ENCODE assay signal across 11 mouse cellular contexts in genomic region chr13:91702337-91702736, GRCm38 (mm10). TPM values are rescaled to one million over a fixed set of nuclear protein-coding genes. Genes with fewer than 3 reads are reported as not detected.
DNase-seq lines count a peak whose midpoint lies in the region; ATAC-seq and TF ChIP-seq lines count a peak whose summit lies in the region.
"Had no signal": no experiment of that assay in that cellular context is flagged by ENCODE, and none has a peak within 500 bp of the region (broad histone marks: within the 10 kb centered on the region; RNA-seq: fewer than 3 reads in every experiment).

No protein-coding gene starts in this region.

- no peak overlapping the region for H3K27ac ChIP-seq in heart, embryonic 12.5 days (ENCODE audit: poor library complexity, severe bottlenecking)
- no peak overlapping the region for H3K27ac ChIP-seq in heart, embryonic 10.5 days
- no peak overlapping the region for H3K27ac ChIP-seq in spleen, adult 2 months (ENCODE audit: insufficient read depth, low read length)
- no peak overlapping the region for H3K27ac ChIP-seq in liver, embryonic 11.5 days (ENCODE audit: low read depth, low read length)
- no peak overlapping the region for H3K27ac ChIP-seq in stomach, postnatal 0 days (replicated peaks)
- no peak overlapping the region for H3K27ac ChIP-seq in midbrain, embryonic 16.5 days (ENCODE audit: low read length)
- H3K27ac ChIP-seq: embryonic facial prominence, embryonic 13.5 days; limb, embryonic 10.5 days had no signal

- TF ChIP-seq EP300 in stomach, postnatal 0 days (optimal IDR thresholded peaks at IDR 0.05) = no peak

- H3K36me3 ChIP-seq in heart, embryonic 12.5 days = peaks cover 14% of the 10 kb centered on the region; the same call in 1 of the 2 replicates
- H3K36me3 ChIP-seq in heart, embryonic 10.5 days = 0 out of 2 replicates have a peak, but pooled peaks cover 6% of the 10 kb centered on the region
- H3K36me3 ChIP-seq in spleen, adult 2 months (ENCODE audit: control insufficient read depth, insufficient read depth, low read length) = no peaks in the 10 kb centered on the region; the same call in 1 of the 2 replicates
- H3K36me3 ChIP-seq in liver, embryonic 11.5 days (ENCODE audit: control insufficient read depth, insufficient read depth, low read length) = no peaks in the 10 kb centered on the region
- H3K36me3 ChIP-seq in stomach, postnatal 0 days (ENCODE audit: control insufficient read depth, insufficient read depth, low read length) = no peaks in the 10 kb centered on the region
- H3K36me3 ChIP-seq in midbrain, embryonic 16.5 days (ENCODE audit: control insufficient read depth, insufficient read depth, low read length) = 0 out of 2 replicates have a peak, but pooled peaks cover 3% of the 10 kb centered on the region

- no peak overlapping the region for H3K4me3 ChIP-seq in heart, embryonic 12.5 days
- H3K4me3 ChIP-seq in heart, embryonic 10.5 days = no peak overlapping the region
- H3K4me3 ChIP-seq in spleen, adult 2 months (ENCODE audit: extremely low read depth, insufficient read depth, insufficient read length) = no peak overlapping the region
- H3K4me3 ChIP-seq in liver, embryonic 11.5 days (ENCODE audit: low read depth, low read length) = no peak overlapping the region
- H3K4me3 ChIP-seq in stomach, postnatal 0 days (ENCODE audit: low read depth, low read length) = no peak overlapping the region
- no peak overlapping the region for H3K4me3 ChIP-seq in midbrain, embryonic 16.5 days (ENCODE audit: low read depth, low read length)
- H3K4me3 ChIP-seq: embryonic facial prominence, embryonic 13.5 days; limb, embryonic 10.5 days had no signal

- TF ChIP-seq POLR2A in spleen, adult 2 months (IDR thresholded peaks at IDR 0.05; ENCODE audit: low read depth, low read length) = no peak

- H3K9ac ChIP-seq in heart, embryonic 12.5 days = no peak overlapping the region
- H3K9ac ChIP-seq in liver, embryonic 11.5 days (ENCODE audit: low read depth, low read length) = no peak overlapping the region
- H3K9ac ChIP-seq in stomach, postnatal 0 days (ENCODE audit: low read length) = no peak overlapping the region
- H3K9ac ChIP-seq in midbrain, embryonic 16.5 days (ENCODE audit: low read depth, low read length) = no peak overlapping the region
- H3K9ac ChIP-seq: embryonic facial prominence, embryonic 13.5 days had no signal

- H3K9me3 ChIP-seq in heart, embryonic 12.5 days (replicated peaks) = no peaks in the 10 kb centered on the region
- no peaks in the 10 kb centered on the region for H3K9me3 ChIP-seq in heart, embryonic 10.5 days
- H3K9me3 ChIP-seq in liver, embryonic 11.5 days (ENCODE audit: control insufficient read depth, low read length) = no peaks in the 10 kb centered on the region
- H3K9me3 ChIP-seq in stomach, postnatal 0 days (ENCODE audit: control insufficient read depth, low read length) = no peaks in the 10 kb centered on the region
- no peaks in the 10 kb centered on the region for H3K9me3 ChIP-seq in midbrain, embryonic 16.5 days (replicated peaks; ENCODE audit: control insufficient read depth, low read length, poor library complexity, severe bottlenecking)
- H3K9me3 ChIP-seq: embryonic facial prominence, embryonic 13.5 days; limb, embryonic 10.5 days had no signal

- no peak overlapping the region for H3K4me2 ChIP-seq in heart, embryonic 12.5 days
- H3K4me2 ChIP-seq in liver, embryonic 11.5 days = no peak overlapping the region
- no peak overlapping the region for H3K4me2 ChIP-seq in stomach, postnatal 0 days (replicated peaks; ENCODE audit: low read depth)
- H3K4me2 ChIP-seq in midbrain, embryonic 16.5 days (ENCODE audit: low read length) = no peak overlapping the region
- H3K4me2 ChIP-seq: embryonic facial prominence, embryonic 13.5 days had no signal

- H3K4me1 ChIP-seq in heart, embryonic 12.5 days (replicated peaks) = peaks cover 6% of the 10 kb centered on the region; the same call in 1 of the 2 replicates
- H3K4me1 ChIP-seq in heart, embryonic 10.5 days = no peaks in the 10 kb centered on the region
- H3K4me1 ChIP-seq in spleen, adult 2 months (ENCODE audit: control insufficient read depth, insufficient read depth, insufficient read length) = peaks cover 3% of the 10 kb centered on the region
- no peaks in the 10 kb centered on the region for H3K4me1 ChIP-seq in liver, embryonic 11.5 days (replicated peaks; ENCODE audit: control insufficient read depth, insufficient read depth, low read length)
- no peaks in the 10 kb centered on the region for H3K4me1 ChIP-seq in stomach, postnatal 0 days (replicated peaks; ENCODE audit: control insufficient read depth, insufficient read depth)
- H3K4me1 ChIP-seq in midbrain, embryonic 16.5 days (ENCODE audit: control insufficient read depth, insufficient read depth, low read length) = no peaks in the 10 kb centered on the region
- H3K4me1 ChIP-seq: embryonic facial prominence, embryonic 13.5 days; limb, embryonic 10.5 days had no signal

- no peaks in the 10 kb centered on the region for H3K27me3 ChIP-seq in heart, embryonic 12.5 days (replicated peaks)
- no peaks in the 10 kb centered on the region for H3K27me3 ChIP-seq in heart, embryonic 10.5 days (ENCODE audit: insufficient read depth, poor library complexity, severe bottlenecking)
- H3K27me3 ChIP-seq in spleen, adult 2 months (ENCODE audit: control insufficient read depth, insufficient read depth, low read length) = no peaks in the 10 kb centered on the region
- no peaks in the 10 kb centered on the region for H3K27me3 ChIP-seq in liver, embryonic 11.5 days (replicated peaks; ENCODE audit: control insufficient read depth, insufficient read depth, low read length)
- H3K27me3 ChIP-seq in stomach, postnatal 0 days (ENCODE audit: control insufficient read depth, insufficient read depth, low read length) = no peaks in the 10 kb centered on the region
- H3K27me3 ChIP-seq in midbrain, embryonic 16.5 days (ENCODE audit: control insufficient read depth, insufficient read depth, low read depth, low read length) = no peaks in the 10 kb centered on the region
- H3K27me3 ChIP-seq: embryonic facial prominence, embryonic 13.5 days had no signal

- 35% methylated on average over 6 of the region's 6 CpGs for WGBS in heart, embryonic 12.5 days
- 59% methylated on average over 6 of the region's 6 CpGs for WGBS in heart, embryonic 10.5 days
- WGBS in spleen, adult 2 months = 18% methylated on average over 6 of the region's 6 CpGs
- 50% methylated on average over 6 of the region's 6 CpGs for WGBS in liver, embryonic 11.5 days
- 67% methylated on average over 6 of the region's 6 CpGs for WGBS in stomach, postnatal 0 days
- WGBS in midbrain, embryonic 16.5 days = 94% methylated on average over 6 of the region's 6 CpGs

- no peak for DNase-seq in heart, embryonic 10.5 days (ENCODE audit: low spot score)
- DNase-seq in spleen, adult 2 months (ENCODE audit: low read depth in 1 of 2, low spot score in 2 of 2) = peak; percentile 15 to 28
- no peak for DNase-seq in spleen, adult 12 weeks (ENCODE audit: low spot score)
- no peak for DNase-seq in liver, embryonic 11.5 days (ENCODE audit: low spot score)
- DNase-seq in stomach, postnatal 0 days (ENCODE audit: low spot score) = no peak
- DNase-seq in urinary bladder, adult 2 months (ENCODE audit: low spot score) = no peak
- DNase-seq: kidney, postnatal 4 days had no signal

- TF ChIP-seq CTCF in spleen, adult 2 months (IDR thresholded peaks at IDR 0.05; ENCODE audit: extremely low read depth, insufficient read depth, insufficient read length, insufficient replicate concordance) = no peak
- TF ChIP-seq CTCF in stomach, postnatal 0 days (IDR thresholded peaks at IDR 0.05; ENCODE audit: low read depth) = no peak

- 0 out of 2 replicates have a peak, but pooled peaks have one; percentile 51 for ATAC-seq in heart, embryonic 12.5 days (ENCODE audit: insufficient number of reproducible peaks, low FRiP score)
- peak; percentile 76 for ATAC-seq in liver, embryonic 11.5 days (replicated peaks; ENCODE audit: low FRiP score)
- ATAC-seq in stomach, postnatal 0 days (ENCODE audit: low FRiP score, low TSS enrichment) = peak; percentile 47; the same call in 1 of the 2 replicates
- no peak for ATAC-seq in midbrain, embryonic 16.5 days

RNA-seq across cellular contexts. Expression of gene Acot12, which starts 39.0 kb away (rescaled TPM):
- polyA plus RNA-seq in heart, embryonic 12.5 days (2016; fragmentation: Nextera tagmentation; extraction: Ambion mirVana) = not detected in 2 replicates
- polyA plus RNA-seq in heart, embryonic 10.5 days (2016; fragmentation: Nextera tagmentation; extraction: Ambion mirVana) = not detected in 2 replicates
- polyA plus RNA-seq in spleen, adult 2 months (2012; rRNA removed) = not detected in 2 replicates
- 0.61 and 0.64 TPM in 2 replicates for polyA plus RNA-seq in liver, embryonic 11.5 days (2014; fragmentation: Nextera tagmentation; extraction: Ambion mirVana)
- 0.15 and 0.18 TPM in 2 replicates for polyA plus RNA-seq in stomach, postnatal 0 days (2015; fragmentation: Nextera tagmentation; extraction: Ambion mirVana)
- polyA plus RNA-seq in midbrain, embryonic 16.5 days (2015; fragmentation: Nextera tagmentation; extraction: Ambion mirVana) = 0.10 and 0.63 TPM in 2 replicates
- not detected in 2 replicates for polyA plus RNA-seq in urinary bladder, adult 2 months (2012; rRNA removed)
- polyA plus RNA-seq: limb, embryonic 10.5 days had no signal

Comparison
In these comparisons a context has a peak if more than half of its experiments do, and no peak if none do; other contexts are left out.
1. DNase-seq: peak in spleen, adult 2 months (2 of 2); none in heart, embryonic 10.5 days (single experiment), spleen, adult 12 weeks (single experiment), liver, embryonic 11.5 days (single experiment), stomach, postnatal 0 days (single experiment) and urinary bladder, adult 2 months (single experiment).